Mouse (Mus musculus) cortical plate, adult 2 months (tissue): ENCODE measurements at regions not wholly inside any gene's neighbourhood (a gene's known extent, or its start where the extent isn't known, plus 50 kb on each side); places are given as distances from the start of the nearest gene placed in this dataset.

Experiments used
- CTCF ChIP-seq: fragments of 200-500 bp; IDR thresholded peaks from 2 replicates; pipeline ENCODE4 v1.5.1; 2011; ENCODE audit warnings: mild to moderate bottlenecking, control low read depth, low read length; ENCODE audit not compliant: insufficient read depth; ENCODE audit errors: extremely low read depth
- POLR2A ChIP-seq: fragments of 200-500 bp; IDR thresholded peaks from 2 replicates; pipeline ENCODE4 v1.6.1; 2011; ENCODE audit warnings: mild to moderate bottlenecking, low read length, control low read depth; ENCODE audit not compliant: insufficient read depth; ENCODE audit errors: extremely low read depth

- TF ChIP-seq CTCF, result no peak
- no peak for TF ChIP-seq POLR2A
These were observed 155.0 kb upstream of the Jmjd1c start for GRCm38 (mm10) chr10:66940922-66941321.
